Mouse (Mus musculus) C2C12 (cell line): ENCODE data around the gene Maf.

Source experiments
- CEBPB ChIP-seq: IDR thresholded peaks from one replicate; pipeline ENCODE4 v1.6.1; 2011; ENCODE audit warnings: low read depth, mild to moderate bottlenecking, control low read depth, moderate library complexity
- CTCF ChIP-seq: IDR thresholded peaks from one replicate; pipeline ENCODE4 v1.5.1; 2011; ENCODE audit not compliant: control insufficient read depth, insufficient read depth, insufficient read length
- FOSL1 ChIP-seq: IDR thresholded peaks from one replicate; pipeline ENCODE4 v1.8.0; 2011; ENCODE audit warnings: mild to moderate bottlenecking, low read length; ENCODE audit not compliant: poor library complexity, insufficient read depth, severe bottlenecking
- MAX ChIP-seq: IDR thresholded peaks from one replicate; pipeline ENCODE4 v1.6.1; 2011; ENCODE audit warnings: mild to moderate bottlenecking, control low read depth
- MYOD1 ChIP-seq: IDR thresholded peaks from one replicate; pipeline ENCODE4 v1.6.1; 2011; ENCODE audit warnings: low read depth; ENCODE audit not compliant: control insufficient read depth, insufficient read length
- MYOG ChIP-seq: IDR thresholded peaks from one replicate; pipeline ENCODE4 v1.6.1; 2011; ENCODE audit not compliant: control insufficient read depth, insufficient read length; ENCODE audit errors: extremely low read depth
- USF1 ChIP-seq: IDR thresholded peaks from one replicate; pipeline ENCODE4 v1.6.1; 2011; ENCODE audit warnings: low read depth, mild to moderate bottlenecking, control low read depth, moderate library complexity

DNA sequence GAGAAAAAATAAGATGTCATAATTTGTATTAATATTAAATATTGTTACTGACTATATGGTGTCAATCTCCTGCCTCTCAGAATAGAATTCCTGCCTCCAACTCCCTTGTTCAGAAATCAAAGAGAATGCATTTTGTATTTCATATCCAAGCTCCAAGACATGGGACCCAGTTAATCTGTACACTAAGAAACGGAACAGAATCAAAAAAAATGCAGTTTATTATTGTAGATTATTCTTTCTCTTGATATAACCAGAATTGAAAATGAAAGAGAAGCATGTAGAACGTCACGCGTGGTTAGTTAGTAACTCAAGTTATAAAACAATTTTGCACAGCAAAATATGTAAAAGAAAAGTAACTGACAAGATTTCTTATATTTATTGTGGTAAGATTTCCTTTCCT lies 4.5 kb downstream of the Maf start:
- TF ChIP-seq CTCF = no peak
- no peak for TF ChIP-seq USF1
- no peak for TF ChIP-seq MAX
- no peak for TF ChIP-seq MYOD1
- no peak for TF ChIP-seq CEBPB
- TF ChIP-seq MYOG = no peak
- TF ChIP-seq FOSL1 = no peak
